Mouse (Mus musculus): ENCODE results near the gene Marc2. TPM values are rescaled to one million over a fixed set of nuclear protein-coding genes. Genes with fewer than 3 reads are reported as not detected.

Gene Marc2
- polyA plus RNA-seq, 1 experiment from 2014 or later, result 197 TPM

DNA sequence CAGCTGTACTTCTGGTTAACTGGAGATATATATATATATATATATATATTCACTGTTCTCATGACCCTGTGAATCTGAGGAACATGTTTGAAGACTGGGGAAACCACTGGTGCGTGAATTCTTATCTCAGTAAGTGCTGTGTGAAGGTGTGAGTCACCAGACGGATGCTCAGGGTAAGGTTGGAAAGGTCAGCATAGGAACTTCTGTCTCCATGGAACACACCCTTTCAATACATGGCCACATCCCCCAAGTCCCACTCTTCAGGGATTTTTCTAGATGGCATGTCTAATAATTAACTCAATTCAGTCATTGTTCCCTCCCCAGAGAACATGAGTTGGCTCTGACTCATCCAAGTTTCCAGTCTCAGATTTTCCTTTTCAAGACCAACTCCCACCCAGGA, 15.3 kb upstream of the Marc2 start:
- Histone ChIP-seq H3K9ac (ENCODE audit: low read length) (no peak overlapping the region), H3K4me3 (ENCODE audit: low read depth, low read length) (no peak overlapping the region), H3K36me3 (ENCODE audit: control insufficient read depth, insufficient read depth, low read length) (no peaks in the 10 kb centered on the region), H3K9me3 (ENCODE audit: control insufficient read depth, low read length) (no peaks in the 10 kb centered on the region), H3K27me3 (ENCODE audit: control insufficient read depth, insufficient read depth, low read length) (no peaks in the 10 kb centered on the region), H3K27ac (replicated peaks) (0 out of 2 replicates have a peak overlapping the region, but pooled peaks have one; percentile 49), H3K4me1 (replicated peaks; ENCODE audit: control insufficient read depth, insufficient read depth) (peaks cover 5% of the 10 kb centered on the region; the same call in 1 of the 2 replicates), H3K4me2 (replicated peaks; ENCODE audit: low read depth) (no peak overlapping the region)
- DNase-seq (ENCODE audit: low spot score) (peak; percentile 39), ATAC-seq (ENCODE audit: low FRiP score, low TSS enrichment) (peak; percentile 82)
- WGBS, result 52% methylated on average over 2 of the region's 2 CpGs
- TF ChIP-seq EP300 (optimal IDR thresholded peaks at IDR 0.05) (no peak), CTCF (IDR thresholded peaks at IDR 0.05; ENCODE audit: low read depth) (no peak)

DNA sequence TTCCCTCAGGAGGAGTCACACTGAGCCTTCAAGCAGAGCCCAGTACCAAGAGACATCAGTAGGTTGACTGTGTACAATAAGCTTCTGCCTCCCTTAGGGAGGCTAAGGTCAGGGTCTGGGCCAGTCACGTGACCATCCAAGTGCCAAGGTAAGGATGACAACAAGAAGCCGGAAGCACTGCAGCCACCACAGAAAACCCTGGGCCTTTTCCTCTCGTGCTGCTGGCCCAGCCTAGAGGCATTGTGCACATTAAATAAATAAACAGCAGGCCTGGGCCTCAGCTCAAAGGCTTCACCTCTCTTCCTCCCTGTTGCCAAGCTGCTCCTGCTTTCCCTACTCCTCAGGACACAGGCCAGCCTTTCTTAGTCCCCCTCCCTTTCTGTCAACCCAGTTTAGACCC, 14.0 kb upstream of the Marc2 start:
- peak overlapping the region; percentile 49; the same call in 1 of the 2 replicates for H3K27ac ChIP-seq (replicated peaks)
- peak; percentile 35 for DNase-seq (ENCODE audit: low spot score)
- 49% methylated on average over 3 of the region's 3 CpGs for WGBS

DNA sequence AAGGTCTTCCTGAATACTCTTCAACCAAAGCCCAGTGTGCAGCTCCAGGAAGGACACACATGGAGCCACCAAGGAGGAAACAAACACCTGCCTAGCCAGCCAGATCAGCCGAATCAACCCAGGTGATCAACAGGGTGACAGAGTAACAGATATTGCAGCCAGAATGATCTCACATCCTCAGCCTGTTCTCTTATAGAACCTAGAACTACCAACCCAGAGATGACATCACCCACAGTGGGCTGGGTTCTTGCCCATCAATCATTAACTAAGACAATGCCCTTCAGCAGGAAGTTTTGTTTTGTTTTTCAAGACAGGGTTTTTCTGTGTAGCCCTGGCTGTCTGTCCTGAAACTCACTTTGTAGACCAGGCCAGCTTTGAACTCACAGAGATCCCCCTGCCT, 12.0 kb upstream of the Marc2 start:
- 73% methylated on average over 1 of the region's 1 CpGs for WGBS
- ATAC-seq (ENCODE audit: low FRiP score, low TSS enrichment), result peak; percentile 75

More for the DNA sequence above, 14.0 kb upstream of the Marc2 start:
- Histone ChIP-seq H3K36me3 (ENCODE audit: control insufficient read depth, insufficient read depth, low read length) (no peaks in the 10 kb centered on the region), H3K4me2 (replicated peaks; ENCODE audit: low read depth) (no peak overlapping the region), H3K9me3 (ENCODE audit: control insufficient read depth, low read length) (no peaks in the 10 kb centered on the region), H3K4me1 (replicated peaks; ENCODE audit: control insufficient read depth, insufficient read depth) (peaks cover 5% of the 10 kb centered on the region; the same call in 1 of the 2 replicates), H3K27me3 (ENCODE audit: control insufficient read depth, insufficient read depth, low read length) (no peaks in the 10 kb centered on the region), H3K9ac (ENCODE audit: low read length) (no peak overlapping the region), H3K4me3 (ENCODE audit: low read depth, low read length) (no peak overlapping the region)
- TF ChIP-seq CTCF (IDR thresholded peaks at IDR 0.05; ENCODE audit: low read depth) (no peak), EP300 (optimal IDR thresholded peaks at IDR 0.05) (no peak)
- ATAC-seq (ENCODE audit: low FRiP score, low TSS enrichment), result peak; percentile 46

DNA sequence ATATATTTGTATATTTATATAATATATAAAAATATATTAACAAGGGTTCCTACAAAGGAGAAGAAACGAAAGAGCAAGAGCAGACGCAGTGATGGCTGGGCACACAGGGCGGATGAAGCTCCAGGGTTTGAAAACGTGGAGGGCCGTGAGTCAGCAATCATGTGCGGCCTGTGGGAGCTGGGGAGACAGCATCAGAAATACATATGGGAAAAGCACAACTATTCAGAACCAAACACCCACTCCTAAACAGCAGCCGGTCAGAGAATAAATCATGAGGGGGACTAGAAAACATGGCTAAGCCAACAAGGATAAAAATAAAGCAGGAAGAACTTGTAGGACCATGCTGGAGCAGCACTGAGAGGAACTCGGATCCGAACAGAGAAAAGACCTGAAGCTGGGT, 11.0 kb upstream of the Marc2 start:
- DNase-seq (ENCODE audit: low spot score) (no peak), ATAC-seq (ENCODE audit: low FRiP score, low TSS enrichment) (no peak)
- 82% methylated on average over 9 of the region's 9 CpGs for whole genome bisulfite sequencing
- Histone ChIP-seq H3K4me2 (replicated peaks; ENCODE audit: low read depth) (no peak overlapping the region), H3K27ac (replicated peaks) (no peak overlapping the region), H3K9me3 (ENCODE audit: control insufficient read depth, low read length) (no peaks in the 10 kb centered on the region), H3K4me3 (ENCODE audit: low read depth, low read length) (no peak overlapping the region), H3K27me3 (ENCODE audit: control insufficient read depth, insufficient read depth, low read length) (no peaks in the 10 kb centered on the region), H3K4me1 (replicated peaks; ENCODE audit: control insufficient read depth, insufficient read depth) (peaks cover 7% of the 10 kb centered on the region; the same call in 1 of the 2 replicates), H3K36me3 (ENCODE audit: control insufficient read depth, insufficient read depth, low read length) (no peaks in the 10 kb centered on the region), H3K9ac (ENCODE audit: low read length) (no peak overlapping the region)
- TF ChIP-seq EP300 (optimal IDR thresholded peaks at IDR 0.05), result no peak
- TF ChIP-seq CTCF (IDR thresholded peaks at IDR 0.05; ENCODE audit: low read depth), result no peak

More for the DNA sequence above, 12.0 kb upstream of the Marc2 start:
- no peak overlapping the region for H3K4me2 ChIP-seq (replicated peaks; ENCODE audit: low read depth)
- TF ChIP-seq CTCF (IDR thresholded peaks at IDR 0.05; ENCODE audit: low read depth) (no peak), EP300 (optimal IDR thresholded peaks at IDR 0.05) (no peak)
- H3K9ac ChIP-seq (ENCODE audit: low read length), result no peak overlapping the region
- DNase-seq (ENCODE audit: low spot score), result peak; percentile 58
- H3K4me3 ChIP-seq (ENCODE audit: low read depth, low read length), result no peak overlapping the region
- H3K4me1 ChIP-seq (replicated peaks; ENCODE audit: control insufficient read depth, insufficient read depth), result peaks cover 7% of the 10 kb centered on the region; the same call in 1 of the 2 replicates
- H3K9me3 ChIP-seq (ENCODE audit: control insufficient read depth, low read length), result no peaks in the 10 kb centered on the region
- H3K36me3 ChIP-seq (ENCODE audit: control insufficient read depth, insufficient read depth, low read length), result no peaks in the 10 kb centered on the region
- no peak overlapping the region for H3K27ac ChIP-seq (replicated peaks)
- H3K27me3 ChIP-seq (ENCODE audit: control insufficient read depth, insufficient read depth, low read length), result no peaks in the 10 kb centered on the region

DNA sequence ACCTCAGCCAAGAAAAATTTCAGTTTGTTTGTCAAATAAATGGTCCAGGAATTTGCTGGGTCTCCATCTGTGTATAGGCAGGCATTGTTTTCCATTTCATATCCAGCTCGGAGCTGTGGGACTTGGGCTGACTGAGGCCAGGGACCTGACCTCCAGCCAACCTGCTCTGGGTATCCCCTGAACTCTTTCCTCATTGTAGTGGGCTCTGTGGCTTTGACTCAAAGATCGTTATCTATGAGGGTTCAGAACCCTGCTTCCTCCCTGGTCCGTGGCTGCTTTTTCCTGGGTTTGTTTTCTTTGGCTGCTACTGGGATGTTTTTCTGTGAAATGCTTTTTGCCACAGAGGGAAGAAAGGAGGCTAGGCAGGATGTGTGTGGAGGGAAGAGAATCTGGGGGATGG, 7.7 kb upstream of the Marc2 start:
- H3K27me3 ChIP-seq (ENCODE audit: control insufficient read depth, insufficient read depth, low read length), result no peaks in the 10 kb centered on the region
- H3K27ac ChIP-seq (replicated peaks), result peak overlapping the region; percentile 58; the same call in 1 of the 2 replicates
- 48% methylated on average over 3 of the region's 3 CpGs for WGBS
- DNase-seq (ENCODE audit: low spot score), result no peak
- no peak for ATAC-seq (ENCODE audit: low FRiP score, low TSS enrichment)
- H3K4me3 ChIP-seq (ENCODE audit: low read depth, low read length), result no peak overlapping the region
- H3K4me2 ChIP-seq (replicated peaks; ENCODE audit: low read depth), result 0 out of 2 replicates have a peak overlapping the region, but pooled peaks have one; percentile 24
- no peaks in the 10 kb centered on the region for H3K36me3 ChIP-seq (ENCODE audit: control insufficient read depth, insufficient read depth, low read length)
- no peak for TF ChIP-seq EP300 (optimal IDR thresholded peaks at IDR 0.05)
- no peak for TF ChIP-seq CTCF (IDR thresholded peaks at IDR 0.05; ENCODE audit: low read depth)
- no peaks in the 10 kb centered on the region for H3K9me3 ChIP-seq (ENCODE audit: control insufficient read depth, low read length)
- 0 out of 2 replicates have a peak, but pooled peaks cover 2% of the 10 kb centered on the region for H3K4me1 ChIP-seq (replicated peaks; ENCODE audit: control insufficient read depth, insufficient read depth)
- H3K9ac ChIP-seq (ENCODE audit: low read length), result no peak overlapping the region

DNA sequence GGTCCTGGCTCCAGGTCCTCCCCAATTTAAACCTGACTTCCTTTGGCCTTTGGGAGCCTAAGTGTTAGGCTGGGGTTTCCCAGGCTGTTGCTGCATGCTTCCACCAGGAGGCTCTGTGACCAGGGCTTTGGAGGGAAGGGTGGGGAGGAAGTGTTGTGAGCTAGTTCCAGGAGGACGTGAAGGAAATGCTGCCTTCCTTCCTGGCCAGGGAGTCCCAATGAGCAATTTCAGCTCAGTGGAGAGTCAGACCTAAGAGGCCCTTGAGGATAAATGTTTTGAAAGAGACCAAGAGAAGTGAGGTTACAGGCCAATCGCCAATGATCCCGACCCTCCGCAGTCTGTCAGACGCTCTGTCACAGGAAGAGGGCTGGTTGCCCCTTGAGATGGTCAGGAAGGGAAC, 7.1 kb upstream of the Marc2 start:
- Histone ChIP-seq H3K4me1 (replicated peaks; ENCODE audit: control insufficient read depth, insufficient read depth) (0 out of 2 replicates have a peak, but pooled peaks cover 2% of the 10 kb centered on the region), H3K27ac (replicated peaks) (peak overlapping the region; percentile 58), H3K36me3 (ENCODE audit: control insufficient read depth, insufficient read depth, low read length) (no peaks in the 10 kb centered on the region), H3K4me2 (replicated peaks; ENCODE audit: low read depth) (peak overlapping the region; percentile 24; the same call in 1 of the 2 replicates), H3K9ac (ENCODE audit: low read length) (no peak overlapping the region), H3K27me3 (ENCODE audit: control insufficient read depth, insufficient read depth, low read length) (no peaks in the 10 kb centered on the region), H3K9me3 (ENCODE audit: control insufficient read depth, low read length) (no peaks in the 10 kb centered on the region), H3K4me3 (ENCODE audit: low read depth, low read length) (no peak overlapping the region)
- ATAC-seq (ENCODE audit: low FRiP score, low TSS enrichment) (peak; percentile 68), DNase-seq (ENCODE audit: low spot score) (peak; percentile 70)
- 27% methylated on average over 5 of the region's 5 CpGs for WGBS
- TF ChIP-seq CTCF (IDR thresholded peaks at IDR 0.05; ENCODE audit: low read depth) (peak; percentile 94), EP300 (optimal IDR thresholded peaks at IDR 0.05) (no peak)

Data from stomach, postnatal 0 days (tissue).